In genomic region chr16:91029901-91030300, GRCm38 (mm10) we compare ENCODE assay signal across 15 mouse cellular contexts.
"Had no signal": no experiment of that assay in that cellular context is flagged by ENCODE, and none has a peak within 500 bp of the region (broad histone marks: within the 10 kb centered on the region; RNA-seq: fewer than 3 reads in every experiment).

No protein-coding gene starts in this region.

- H3K4me1 ChIP-seq: liver, embryonic 15.5 days; lung, embryonic 15.5 days; megakaryocyte, embryonic 14.5 days; midbrain, embryonic 12.5 days; neural tube, embryonic 12.5 days; stomach, embryonic 15.5 days had no signal

- DNase-seq: liver, postnatal 0 days; lung, adult 2 months; lung, postnatal 14 days; lung, postnatal 36 days; midbrain, embryonic 14.5 days; right cerebral cortex, postnatal 14 days; thymus, adult 2 months; thymus, postnatal 14 days; thymus, postnatal 36 days had no signal

- H3K27me3 ChIP-seq: liver, embryonic 15.5 days; lung, embryonic 15.5 days; megakaryocyte, embryonic 14.5 days; midbrain, embryonic 12.5 days; neural tube, embryonic 12.5 days; stomach, embryonic 15.5 days had no signal

- H3K4me3 ChIP-seq: liver, embryonic 15.5 days; lung, embryonic 15.5 days; megakaryocyte, embryonic 14.5 days; midbrain, embryonic 12.5 days; neural tube, embryonic 12.5 days; stomach, embryonic 15.5 days had no signal

- H3K9me3 ChIP-seq: liver, embryonic 15.5 days; lung, embryonic 15.5 days; megakaryocyte, embryonic 14.5 days; midbrain, embryonic 12.5 days; neural tube, embryonic 12.5 days; stomach, embryonic 15.5 days had no signal
